In the genomic region with DNA sequence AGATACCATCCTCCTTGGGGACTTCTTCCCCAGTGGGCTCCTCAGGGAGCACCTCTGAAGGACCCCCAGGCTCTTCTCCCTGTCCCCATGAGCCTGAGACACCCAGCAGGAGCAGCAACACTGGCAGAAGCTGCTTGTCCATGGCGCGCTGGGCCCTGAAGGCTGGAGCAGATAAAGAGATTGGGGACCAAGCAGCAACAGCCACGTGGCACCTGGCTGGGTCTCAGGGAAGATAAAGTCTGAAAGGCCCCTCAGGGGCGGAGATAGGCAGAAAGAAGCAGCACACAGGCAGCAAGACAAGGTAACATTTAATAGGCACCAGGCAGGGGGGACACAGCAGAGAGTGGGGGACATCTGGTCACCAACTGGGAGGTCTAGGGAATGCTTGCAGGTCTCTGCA, we compare ENCODE assay signal across 12 mouse cellular contexts. TPM values are rescaled to one million over a fixed set of nuclear protein-coding genes. Genes with fewer than 3 reads are reported as not detected.
DNase-seq lines count a peak whose midpoint lies in the region; ATAC-seq and TF ChIP-seq lines count a peak whose summit lies in the region.
"Had no signal": no experiment of that assay in that cellular context is flagged by ENCODE, and none has a peak within 500 bp of the region (broad histone marks: within the 10 kb centered on the region; RNA-seq: fewer than 3 reads in every experiment).

Gene Pdia2, minus strand, starts transcription at position 196 of the 400 bp plus-strand sequence.

- peak within 1 kb of the TSS; percentile 11; the same call in 1 of the 2 replicates for H3K4me2 ChIP-seq in heart, embryonic 11.5 days
- H3K4me2 ChIP-seq in intestine, embryonic 15.5 days (replicated peaks) = no peak within 1 kb of the TSS; the same call in 1 of the 2 replicates
- H3K4me2 ChIP-seq in neural tube, embryonic 13.5 days = peak within 1 kb of the TSS; percentile 92

- no peaks in the 10 kb centered on the region for H3K9me3 ChIP-seq in heart, embryonic 11.5 days (replicated peaks; ENCODE audit: control insufficient read depth, low read length)
- H3K9me3 ChIP-seq in intestine, embryonic 15.5 days = no peaks in the 10 kb centered on the region
- H3K9me3 ChIP-seq in neural tube, embryonic 13.5 days = no peaks in the 10 kb centered on the region
- H3K9me3 ChIP-seq: limb, embryonic 15.5 days had no signal

- peaks cover 17% of the 10 kb centered on the region for H3K36me3 ChIP-seq in heart, embryonic 11.5 days (ENCODE audit: control insufficient read depth, insufficient read depth, low read length)
- H3K36me3 ChIP-seq in intestine, embryonic 15.5 days = peaks cover 15% of the 10 kb centered on the region
- peaks cover 45% of the 10 kb centered on the region for H3K36me3 ChIP-seq in neural tube, embryonic 13.5 days

- H3K9ac ChIP-seq in heart, embryonic 11.5 days (ENCODE audit: low read depth, low read length) = no peak within 1 kb of the TSS
- no peak within 1 kb of the TSS for H3K9ac ChIP-seq in intestine, embryonic 15.5 days
- no peak within 1 kb of the TSS for H3K9ac ChIP-seq in neural tube, embryonic 13.5 days
- H3K9ac ChIP-seq: limb, embryonic 15.5 days had no signal

- peaks cover 50% of the 10 kb centered on the region for H3K27me3 ChIP-seq in heart, embryonic 11.5 days (ENCODE audit: control insufficient read depth, insufficient read depth, low read length)
- peaks cover 39% of the 10 kb centered on the region for H3K27me3 ChIP-seq in intestine, embryonic 15.5 days (replicated peaks)
- H3K27me3 ChIP-seq in neural tube, embryonic 13.5 days = peaks cover 56% of the 10 kb centered on the region

- no peak within 1 kb of the TSS for H3K27ac ChIP-seq in heart, embryonic 11.5 days (ENCODE audit: low read depth, low read length)
- no peak within 1 kb of the TSS for H3K27ac ChIP-seq in bone marrow, adult 2 months (ENCODE audit: control insufficient read depth, insufficient read depth, low read depth, low read length, poor library complexity)
- no peak within 1 kb of the TSS for H3K27ac ChIP-seq in intestine, embryonic 15.5 days
- H3K27ac ChIP-seq in neural tube, embryonic 13.5 days (replicated peaks) = no peak within 1 kb of the TSS
- H3K27ac ChIP-seq: limb, embryonic 15.5 days had no signal

- 55% methylated on average over 4 of the region's 4 CpGs for WGBS in heart, embryonic 11.5 days (ENCODE audit: insufficient replicate concordance)
- WGBS in bone marrow, adult 2 months = 44% methylated on average over 4 of the region's 4 CpGs
- WGBS in intestine, embryonic 15.5 days = 61% methylated on average over 4 of the region's 4 CpGs
- 77% methylated on average over 4 of the region's 4 CpGs for WGBS in neural tube, embryonic 13.5 days

- intact Hi-C loops in heart, postnatal 14 days (cut with DNase I) = no loop called here

- no peak for TF ChIP-seq POLR2A in bone marrow, adult 2 months (IDR thresholded peaks at IDR 0.05; ENCODE audit: borderline replicate concordance, control insufficient read depth, low read depth, low read length)

- H3K4me3 ChIP-seq in heart, embryonic 11.5 days (ENCODE audit: low read depth, low read length) = no peak within 1 kb of the TSS; the same call in 1 of the 2 replicates
- H3K4me3 ChIP-seq in bone marrow, adult 2 months (replicated peaks; ENCODE audit: control insufficient read depth, low read depth, low read length) = no peak within 1 kb of the TSS
- H3K4me3 ChIP-seq in intestine, embryonic 15.5 days (replicated peaks) = no peak within 1 kb of the TSS
- no peak within 1 kb of the TSS for H3K4me3 ChIP-seq in neural tube, embryonic 13.5 days

- ATAC-seq in heart, embryonic 11.5 days (replicated peaks; ENCODE audit: insufficient number of reproducible peaks, low FRiP score, low TSS enrichment) = no peak
- no peak for ATAC-seq in intestine, embryonic 15.5 days
- no peak for ATAC-seq in neural tube, embryonic 13.5 days (ENCODE audit: low read depth)

- no peak for TF ChIP-seq CTCF in bone marrow, adult 2 months (IDR thresholded peaks at IDR 0.05; ENCODE audit: control insufficient read depth, insufficient read depth, low read length)

- no peak for DNase-seq in heart, postnatal 14 days
- no peak for DNase-seq in layer of hippocampus, postnatal 25 days (ENCODE audit: extremely low spot score in 1 of 2, low spot score in 1 of 2)
- no peak for DNase-seq in cerebellum, postnatal 4 days (ENCODE audit: low spot score in 2 of 2)
- no peak for DNase-seq in gastrocnemius, postnatal 4 days (ENCODE audit: low spot score in 2 of 2)
- DNase-seq: cerebellum, adult 11 months; kidney, adult 9 months; layer of hippocampus, postnatal 36 days had no signal

- H3K4me1 ChIP-seq in heart, embryonic 11.5 days (ENCODE audit: control insufficient read depth, insufficient read depth, low read length) = peaks cover 16% of the 10 kb centered on the region
- H3K4me1 ChIP-seq in bone marrow, adult 2 months (ENCODE audit: control insufficient read depth, insufficient read depth, low read length) = no peaks in the 10 kb centered on the region; the same call in 1 of the 2 replicates
- peaks cover 21% of the 10 kb centered on the region for H3K4me1 ChIP-seq in intestine, embryonic 15.5 days (replicated peaks)
- H3K4me1 ChIP-seq in neural tube, embryonic 13.5 days (replicated peaks) = peaks cover 35% of the 10 kb centered on the region

RNA-seq across cellular contexts. Expression of gene Pdia2, which starts in this region (rescaled TPM):
- 0.54 and 2.2 TPM in 2 replicates for polyA plus RNA-seq in heart, embryonic 11.5 days (2014; fragmentation: Nextera tagmentation; extraction: Ambion mirVana)
- total RNA-seq in heart, postnatal 14 days (2021) = not detected
- polyA plus RNA-seq in bone marrow, adult 2 months (2011; ENCODE audit: insufficient read depth, insufficient read length, low replicate concordance, missing spikeins) = 10.9 and 23.9 TPM in 2 replicates
- 36.4 and 126 TPM in 2 replicates for polyA plus RNA-seq in intestine, embryonic 15.5 days (2015; fragmentation: Nextera tagmentation; extraction: Ambion mirVana)
- polyA plus RNA-seq in neural tube, embryonic 13.5 days (2015; fragmentation: Nextera tagmentation; extraction: Ambion mirVana) = 0.45 TPM in 1 of 2 replicates, not detected in the other
- total RNA-seq in layer of hippocampus, postnatal 25 days (2021) = under 1 TPM; 0.30 to 0.80 TPM
- under 1 TPM in 1 of 2 experiments, not detected in 1; 0.21 TPM for total RNA-seq in gastrocnemius, postnatal 4 days (2021)
